In the genomic region with DNA sequence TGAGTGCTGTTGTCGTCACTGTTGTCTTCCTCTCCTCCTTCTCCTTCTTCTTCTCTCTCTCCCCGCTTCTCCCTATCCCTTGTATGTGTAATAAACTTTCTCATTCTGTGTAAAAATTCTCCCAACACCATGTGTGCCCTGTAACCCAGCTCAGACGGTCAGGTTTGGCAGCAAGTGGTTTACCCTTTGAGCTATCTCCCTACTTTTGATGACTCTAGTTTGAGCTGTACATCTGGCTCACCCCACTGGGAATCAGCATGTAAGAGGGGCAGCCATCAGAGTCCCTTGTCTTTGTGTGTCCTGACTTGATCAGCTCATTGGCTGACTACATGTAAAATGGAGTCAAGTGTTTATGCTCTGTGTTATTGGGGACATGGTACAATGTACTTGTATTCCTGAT, we compare ENCODE assay signal across 19 mouse cellular contexts.
DNase-seq lines count a peak whose midpoint lies in the region; ATAC-seq lines count a peak whose summit lies in the region.
"Had no signal": no experiment of that assay in that cellular context is flagged by ENCODE, and none has a peak within 500 bp of the region (broad histone marks: within the 10 kb centered on the region; RNA-seq: fewer than 3 reads in every experiment).

No protein-coding gene starts in this region.

- no peak for ATAC-seq in midbrain, embryonic 11.5 days (ENCODE audit: low FRiP score)
- ATAC-seq in midbrain, embryonic 16.5 days: no peak
- peak; percentile 21 for ATAC-seq in activated CD4-positive, CD25-positive, alpha-beta regulatory T cell, adult 4 months
- peak; percentile 20 for ATAC-seq in common myeloid progenitor, adult 5-6 weeks (replicated peaks; ENCODE audit: low read depth, poor library complexity, severe bottlenecking)
- ATAC-seq: hindbrain, postnatal 0 days; intestine, postnatal 0 days; lung, postnatal 0 days; midbrain, embryonic 13.5 days had no signal

- 73% methylated on average over 3 of the region's 3 CpGs for WGBS in midbrain, embryonic 11.5 days
- 86% methylated on average over 3 of the region's 3 CpGs for WGBS in midbrain, embryonic 16.5 days

- H3K4me1 ChIP-seq in midbrain, embryonic 11.5 days (ENCODE audit: control insufficient read depth, insufficient read depth, low read length): no peaks in the 10 kb centered on the region
- H3K4me1 ChIP-seq in midbrain, embryonic 16.5 days (ENCODE audit: control insufficient read depth, insufficient read depth, low read length): no peaks in the 10 kb centered on the region
- H3K4me1 ChIP-seq: forebrain, embryonic 12.5 days; heart, embryonic 10.5 days; neural tube, embryonic 12.5 days; stomach, embryonic 15.5 days had no signal

- peak; percentile 56 for DNase-seq in midbrain, embryonic 11.5 days (ENCODE audit: low spot score, missing footprints)
- DNase-seq in thymus, postnatal 36 days: peak; percentile 24 to 35
- DNase-seq in spleen, adult 12 weeks (ENCODE audit: low spot score): no peak
- no peak for DNase-seq in Muller cell, postnatal 12 days (ENCODE audit: inconsistent ontology term)
- DNase-seq: cerebellum, adult 11-12 months; right cerebral cortex, postnatal 25 days had no signal

- H3K4me2 ChIP-seq in midbrain, embryonic 11.5 days: no peak overlapping the region
- no peak overlapping the region for H3K4me2 ChIP-seq in midbrain, embryonic 16.5 days (ENCODE audit: low read length)
- H3K4me2 ChIP-seq: embryonic facial prominence, embryonic 12.5 days; forebrain, embryonic 12.5 days; kidney, embryonic 15.5 days; midbrain, embryonic 13.5 days; neural tube, embryonic 12.5 days; stomach, embryonic 15.5 days had no signal

- no peak overlapping the region for H3K27ac ChIP-seq in midbrain, embryonic 11.5 days (ENCODE audit: low read depth, low read length)
- no peak overlapping the region for H3K27ac ChIP-seq in midbrain, embryonic 16.5 days (ENCODE audit: low read length)
- H3K27ac ChIP-seq: embryonic facial prominence, embryonic 12.5 days; forebrain, embryonic 12.5 days; heart, embryonic 10.5 days; hindbrain, postnatal 0 days; neural tube, embryonic 12.5 days; stomach, embryonic 15.5 days had no signal

- no peaks in the 10 kb centered on the region for H3K27me3 ChIP-seq in midbrain, embryonic 11.5 days (ENCODE audit: control insufficient read depth, insufficient read depth, low read length)
- H3K27me3 ChIP-seq in midbrain, embryonic 16.5 days (ENCODE audit: control insufficient read depth, insufficient read depth, low read depth, low read length): no peaks in the 10 kb centered on the region
- H3K27me3 ChIP-seq: embryonic facial prominence, embryonic 12.5 days; forebrain, embryonic 12.5 days; kidney, embryonic 15.5 days; midbrain, embryonic 13.5 days; neural tube, embryonic 12.5 days; stomach, embryonic 15.5 days had no signal

- H3K9ac ChIP-seq in midbrain, embryonic 11.5 days (ENCODE audit: low read length): no peak overlapping the region
- H3K9ac ChIP-seq in midbrain, embryonic 16.5 days (ENCODE audit: low read depth, low read length): no peak overlapping the region
- H3K9ac ChIP-seq: embryonic facial prominence, embryonic 12.5 days; forebrain, embryonic 12.5 days; kidney, embryonic 15.5 days; midbrain, embryonic 13.5 days; neural tube, embryonic 12.5 days; stomach, embryonic 15.5 days had no signal

- no peaks in the 10 kb centered on the region for H3K36me3 ChIP-seq in midbrain, embryonic 11.5 days (ENCODE audit: control insufficient read depth, insufficient read depth, low read length)
- H3K36me3 ChIP-seq in midbrain, embryonic 16.5 days (ENCODE audit: control insufficient read depth, insufficient read depth, low read length): no peaks in the 10 kb centered on the region
- H3K36me3 ChIP-seq: embryonic facial prominence, embryonic 12.5 days; forebrain, embryonic 12.5 days; heart, embryonic 10.5 days; kidney, embryonic 15.5 days; midbrain, embryonic 13.5 days; neural tube, embryonic 12.5 days; stomach, embryonic 15.5 days had no signal

- no peaks in the 10 kb centered on the region; the same call in 1 of the 2 replicates for H3K9me3 ChIP-seq in midbrain, embryonic 11.5 days (ENCODE audit: control insufficient read depth, low read length)
- 0 out of 2 replicates have a peak, but pooled peaks cover 4% of the 10 kb centered on the region for H3K9me3 ChIP-seq in midbrain, embryonic 16.5 days (replicated peaks; ENCODE audit: control insufficient read depth, low read length, poor library complexity, severe bottlenecking)
- H3K9me3 ChIP-seq: heart, embryonic 10.5 days; kidney, embryonic 15.5 days; midbrain, embryonic 13.5 days; neural tube, embryonic 12.5 days; stomach, embryonic 15.5 days had no signal

- H3K4me3 ChIP-seq in midbrain, embryonic 11.5 days (ENCODE audit: low read depth, low read length): no peak overlapping the region
- H3K4me3 ChIP-seq in midbrain, embryonic 16.5 days (ENCODE audit: low read depth, low read length): no peak overlapping the region
- H3K4me3 ChIP-seq: embryonic facial prominence, embryonic 12.5 days; forebrain, embryonic 12.5 days; heart, embryonic 10.5 days; kidney, embryonic 15.5 days; midbrain, embryonic 13.5 days; neural tube, embryonic 12.5 days; stomach, embryonic 15.5 days had no signal

Comparison
In these comparisons a context has a peak if more than half of its experiments do, and no peak if none do; other contexts are left out.
1. ATAC-seq: peak in activated CD4-positive, CD25-positive, alpha-beta regulatory T cell, adult 4 months (single experiment) and common myeloid progenitor, adult 5-6 weeks (single experiment); none in midbrain, embryonic 11.5 days (single experiment) and midbrain, embryonic 16.5 days (single experiment).
2. DNase-seq: peak in midbrain, embryonic 11.5 days (single experiment) and thymus, postnatal 36 days (2 of 2); none in spleen, adult 12 weeks (single experiment) and Muller cell, postnatal 12 days (single experiment).